Mouse (Mus musculus) heart, adult 8-10 months (tissue): ENCODE results near the gene 1700125H20Rik. TPM values are rescaled to one million over a fixed set of nuclear protein-coding genes. Genes with fewer than 3 reads are reported as not detected.
"Not testable (repeated sequence)": the region's sequence is repeated elsewhere in the genome, so short reads cannot be mapped to it uniquely, and the experiment has no call there.

Experiments used
- DNase-seq: peaks from one replicate; pipeline ENCODE4 v3.0.0; 2022; ENCODE audit warnings: low spot score
- total RNA-seq, 4 experiments: library from RNA; stranded (reverse); gene quantifications; 2 replicates each; pipeline ENCODE4 v1.2.4; 2022

1700125H20Rik gene
- total RNA-seq = not detected

DNA sequence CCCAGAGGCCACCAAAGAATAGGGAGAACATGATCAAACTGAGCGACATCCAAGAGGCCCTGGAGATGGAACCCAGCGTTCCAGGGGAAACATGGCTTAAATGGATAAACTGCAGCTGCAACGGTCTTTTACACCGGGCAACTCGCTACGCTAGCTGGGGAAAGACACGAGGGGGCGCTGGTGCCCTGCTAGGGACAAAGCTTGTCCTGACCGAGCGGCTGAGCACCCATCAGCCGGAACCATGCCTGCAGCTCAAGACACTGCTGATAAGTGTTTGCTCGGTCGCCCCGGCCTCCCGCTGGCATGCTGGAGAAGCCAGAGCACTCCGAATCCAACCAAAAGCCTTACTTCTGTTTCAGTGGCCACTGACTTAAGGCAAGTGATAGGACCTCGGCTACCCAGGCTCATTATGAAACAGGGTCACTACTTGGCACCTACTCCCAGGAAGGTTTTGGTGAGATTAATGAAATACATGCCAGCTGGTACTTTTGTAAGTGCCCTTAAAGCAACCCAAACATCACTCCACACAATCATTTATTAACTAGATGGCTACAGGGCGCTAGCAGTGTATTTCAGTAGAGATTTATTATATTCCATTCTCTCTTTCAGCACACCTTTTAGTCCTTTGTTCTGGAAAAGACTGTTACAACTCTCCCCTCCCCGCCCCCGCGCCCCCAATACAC is at the start of gene 1700125H20Rik:
Gene 1700125H20Rik, plus strand, starts transcription at position 347 of the 683 bp plus-strand sequence.
- peak; percentile 80 for DNase-seq

DNA sequence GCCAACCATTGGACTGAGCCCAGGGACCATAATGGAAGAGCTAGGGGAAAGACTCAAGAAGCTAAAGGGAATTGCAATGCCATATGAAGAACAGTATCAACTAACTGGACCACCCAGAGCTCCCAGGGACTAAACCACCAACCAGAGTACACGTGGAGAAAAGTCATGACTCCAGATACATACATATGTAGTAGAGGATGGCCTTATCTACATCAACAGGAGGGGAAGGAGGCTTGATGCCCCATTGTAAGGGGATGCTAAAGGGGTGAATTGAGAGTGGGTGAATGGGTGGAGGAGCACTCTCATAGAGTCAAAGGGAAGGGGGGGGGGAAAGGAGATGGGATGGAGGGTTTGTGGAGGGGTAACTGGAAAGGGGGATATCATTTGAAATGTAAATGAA is 48.1 kb upstream of the 1700125H20Rik start:
- DNase-seq = no peak

DNA sequence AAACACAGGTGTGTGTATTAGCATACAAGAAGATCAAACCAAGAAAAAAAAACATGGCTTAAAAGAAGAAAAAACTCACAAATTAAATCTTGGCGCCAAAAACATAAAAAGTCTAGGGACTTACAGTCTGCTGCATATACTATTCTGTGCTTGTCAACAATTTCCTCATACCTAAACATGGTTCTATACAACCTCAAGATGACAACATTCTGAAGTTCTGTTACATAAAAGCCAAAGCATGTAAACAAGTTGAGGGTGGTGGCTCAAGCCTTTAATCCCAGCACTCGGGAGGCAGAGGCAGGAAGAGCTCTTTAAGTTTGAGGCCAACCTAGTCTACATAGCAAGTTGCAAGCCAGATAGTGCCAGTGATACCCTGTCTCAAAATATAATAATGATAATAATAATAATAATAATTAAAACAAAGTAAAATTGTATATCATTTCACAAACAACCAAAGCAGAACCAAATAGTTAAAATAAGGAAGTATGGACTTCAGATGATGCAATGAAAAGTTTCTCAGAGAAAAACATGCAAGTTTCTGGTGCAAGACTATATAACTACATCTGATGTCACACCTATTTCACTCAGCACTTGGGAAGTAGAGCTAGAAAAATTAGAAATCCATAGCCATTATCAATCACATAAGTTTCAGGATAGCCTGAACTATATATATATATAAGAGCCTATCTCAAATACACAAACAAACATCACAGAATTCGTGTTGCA is 46.8 kb upstream of the 1700125H20Rik start:
- no peak for DNase-seq

DNA sequence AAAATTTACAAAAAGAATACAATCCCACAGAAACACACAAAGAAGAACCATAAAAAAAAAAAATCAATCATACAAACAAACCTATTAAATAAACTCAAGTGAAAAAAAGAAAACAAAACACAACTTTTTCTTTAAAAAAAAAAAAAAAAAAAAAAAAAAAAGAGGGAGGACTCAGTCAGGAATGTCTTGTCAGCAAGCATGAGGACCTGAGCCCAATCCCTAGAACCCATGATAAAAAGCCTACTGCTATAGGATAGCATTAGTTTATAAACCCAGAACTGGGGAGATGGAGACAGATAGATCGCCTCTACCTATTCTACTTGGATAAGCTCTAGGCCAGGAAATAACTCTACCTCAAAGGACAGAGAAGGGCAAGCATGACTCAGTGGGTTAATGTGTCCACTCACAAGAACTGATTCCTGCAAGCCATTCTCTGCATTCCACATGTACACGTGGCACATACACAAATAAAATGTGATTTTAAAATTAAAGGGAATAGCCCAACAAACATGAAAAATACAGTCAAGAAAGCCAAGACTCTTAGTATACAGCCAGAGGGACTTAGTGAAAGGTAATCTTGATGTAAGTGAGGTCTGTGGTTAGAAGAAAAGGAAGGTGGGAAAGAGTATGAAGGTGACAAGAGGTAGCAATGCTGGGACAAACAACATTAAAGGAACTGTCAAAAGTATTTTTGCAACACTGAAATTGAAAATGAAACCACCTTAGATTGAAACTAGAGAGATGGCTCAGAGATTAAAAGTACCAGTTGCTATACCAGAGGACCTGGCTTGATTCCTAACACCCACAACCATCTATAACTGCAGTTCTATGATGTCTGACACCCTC is 43.7 kb upstream of the 1700125H20Rik start:
- DNase-seq = no peak

DNA sequence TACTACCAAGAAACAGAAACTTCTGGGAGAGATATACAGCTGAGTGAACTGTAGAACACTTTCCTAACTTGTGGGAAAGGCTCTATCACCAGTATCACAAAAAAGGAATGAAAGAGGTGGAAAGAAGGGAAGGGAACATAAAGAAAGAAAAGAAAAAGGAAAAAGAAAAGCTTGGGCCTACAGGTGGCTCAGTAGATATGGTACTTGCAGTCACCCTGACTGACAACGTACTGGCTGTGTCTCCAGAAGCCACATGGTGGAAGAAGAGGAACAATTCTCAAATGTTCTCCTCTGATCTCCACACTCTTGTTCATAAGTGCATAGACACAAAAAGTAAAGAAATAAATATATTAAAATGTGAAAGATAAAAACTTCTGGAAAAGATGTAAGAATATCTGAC is 41.3 kb upstream of the 1700125H20Rik start:
- no peak for DNase-seq

DNA sequence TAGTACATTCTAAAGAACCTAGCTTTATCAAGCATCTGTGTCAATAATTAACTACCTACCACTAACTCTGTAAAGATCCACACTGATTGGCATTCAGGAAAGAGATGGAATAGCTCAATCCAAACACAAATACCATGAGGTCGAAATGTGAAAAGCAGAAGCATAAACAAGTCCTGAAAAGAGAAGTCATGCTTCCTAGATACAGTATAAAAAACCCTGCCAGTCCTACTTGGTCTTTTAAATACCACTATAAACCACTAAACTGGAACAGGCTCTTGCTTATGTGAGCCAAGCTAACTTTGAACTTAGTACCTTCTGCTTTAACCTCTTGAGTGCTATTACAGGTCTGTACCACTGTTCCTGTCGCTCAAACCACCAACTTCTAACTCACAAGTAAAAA is 38.7 kb upstream of the 1700125H20Rik start:
- DNase-seq = no peak

DNA sequence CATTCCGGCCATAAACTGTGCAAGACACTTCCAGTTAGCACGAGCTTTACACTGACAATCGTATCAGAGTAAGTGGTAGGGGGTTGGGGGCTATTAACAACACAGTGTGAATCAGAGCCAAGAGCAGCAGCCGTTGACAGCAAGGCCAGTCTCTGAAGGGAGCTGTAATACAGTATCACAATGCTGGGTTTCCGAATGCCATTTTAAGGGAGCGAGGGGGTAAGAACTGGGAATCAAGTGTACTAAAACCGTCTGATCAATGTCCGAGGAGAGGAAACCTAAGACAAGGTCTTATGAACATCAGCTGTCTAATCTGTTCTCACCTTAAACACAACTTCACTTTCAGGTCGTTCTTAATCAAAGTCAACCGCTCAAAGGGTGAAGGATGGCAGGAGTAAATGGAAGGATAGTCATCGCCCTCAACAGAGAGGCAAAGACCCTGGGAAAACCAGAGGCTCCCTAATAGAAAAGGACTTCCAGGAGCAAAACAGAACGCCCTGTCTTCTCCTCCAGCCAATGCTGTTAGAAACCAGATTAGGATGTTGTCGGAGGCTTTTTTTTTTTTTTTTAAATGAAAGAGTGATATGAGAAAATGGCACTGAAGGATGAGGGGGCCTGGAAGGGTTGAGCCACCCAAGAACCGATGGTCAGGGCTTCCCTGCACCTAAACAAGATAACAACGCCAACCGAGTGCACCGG is 31.3 kb upstream of the 1700125H20Rik start:
- no peak for DNase-seq

DNA sequence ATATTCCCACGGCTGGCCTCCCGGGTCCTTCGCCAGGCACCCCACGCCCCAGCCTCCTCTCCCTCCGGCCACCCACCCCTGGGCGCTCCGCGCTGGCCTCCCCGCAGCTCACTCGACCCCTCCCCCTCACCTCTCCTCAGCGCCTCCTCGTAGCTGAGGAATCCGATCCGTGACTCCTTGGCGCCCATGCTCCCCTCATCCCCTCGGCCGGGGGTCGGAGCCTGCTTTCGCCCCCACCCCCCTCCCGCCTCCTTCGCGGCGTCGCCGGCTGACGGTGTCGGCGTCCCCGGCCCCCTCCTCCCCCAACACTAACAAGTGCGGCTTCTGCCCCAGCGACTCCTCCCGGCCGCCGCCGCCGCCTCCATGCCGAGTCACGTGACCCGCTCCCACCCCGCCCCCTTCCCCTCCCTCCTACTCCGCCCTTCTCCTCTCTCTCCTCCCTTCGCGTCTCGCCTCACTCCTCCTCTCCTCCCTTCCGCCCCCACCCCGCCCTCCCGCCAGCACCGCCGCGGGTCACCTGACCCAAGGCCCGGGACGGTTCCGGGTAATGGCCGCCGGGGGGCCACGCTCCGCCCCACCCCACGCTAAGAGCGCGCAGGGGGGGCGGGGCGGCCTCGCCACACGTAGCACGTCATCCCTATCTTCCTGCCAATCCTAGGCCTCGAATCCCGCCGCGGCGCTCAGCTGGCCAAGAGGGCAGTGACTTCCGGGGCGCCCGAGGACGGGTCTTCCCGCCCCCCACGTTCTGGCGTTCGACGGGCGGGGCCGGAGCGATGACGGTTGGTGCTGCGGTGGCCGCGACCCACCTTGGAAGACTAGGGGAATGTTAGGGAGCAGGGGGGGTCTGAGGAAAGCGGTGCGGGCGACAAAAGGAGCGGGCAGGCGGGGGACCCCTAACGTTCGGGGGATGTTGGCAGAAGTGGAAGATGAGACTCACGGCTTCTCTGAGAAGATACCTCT is 30.3 kb upstream of the 1700125H20Rik start, which contains the start of gene Usp32:
Gene Usp32, minus strand, starts transcription at position 581 of the 960 bp plus-strand sequence.
- peak; percentile 94 for DNase-seq

DNA sequence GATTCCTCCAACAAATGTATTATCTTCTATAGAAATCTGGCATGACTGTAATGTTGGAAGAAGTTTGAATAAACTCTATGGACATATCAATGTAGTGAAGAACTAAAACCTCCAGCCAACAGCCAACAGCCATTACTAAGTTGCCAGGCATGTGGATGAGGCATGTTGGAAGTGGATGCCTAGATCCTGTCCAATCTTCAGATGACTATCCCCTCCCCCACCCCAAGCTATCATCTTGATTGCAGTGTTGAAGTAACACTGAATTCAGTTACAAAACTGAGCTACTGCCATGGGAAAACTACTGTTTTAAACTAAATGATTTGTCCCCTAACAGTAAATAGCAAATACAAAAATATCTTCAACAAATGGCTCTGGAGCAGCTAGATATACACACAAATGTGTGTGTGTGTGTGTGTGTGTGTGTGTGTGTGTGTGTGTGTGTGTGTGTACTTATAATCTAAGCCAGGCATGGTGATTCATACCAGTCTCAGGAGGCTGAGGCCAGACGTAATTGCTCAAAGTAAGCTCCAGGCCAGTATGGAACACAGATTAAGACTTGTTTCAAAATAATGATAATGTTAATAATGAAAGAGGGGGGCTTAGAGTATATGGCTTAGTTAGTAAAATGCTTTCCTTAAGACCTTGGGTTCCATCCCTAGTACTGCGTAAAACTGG is 17.8 kb upstream of the 1700125H20Rik start:
- DNase-seq = no peak

DNA sequence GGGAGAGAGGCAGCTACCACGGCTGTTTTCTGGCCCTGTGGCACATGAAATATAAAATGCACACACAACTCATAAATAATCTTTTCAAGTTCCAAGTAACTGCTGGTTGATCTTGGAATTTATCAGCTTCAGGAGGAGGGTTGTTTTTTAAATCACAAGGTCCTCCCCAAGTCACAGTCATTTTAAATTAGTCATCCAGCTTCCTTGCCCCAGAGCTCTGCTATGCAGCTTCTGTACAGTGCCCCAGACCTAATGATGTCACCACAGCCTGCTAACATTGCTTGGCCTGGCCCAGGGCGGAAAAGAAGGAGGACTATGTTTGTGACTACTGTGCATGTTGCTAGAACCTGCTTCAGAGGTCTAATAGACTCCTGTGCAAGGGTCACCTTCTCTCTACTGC is 12.9 kb upstream of the 1700125H20Rik start:
- no peak for DNase-seq

DNA sequence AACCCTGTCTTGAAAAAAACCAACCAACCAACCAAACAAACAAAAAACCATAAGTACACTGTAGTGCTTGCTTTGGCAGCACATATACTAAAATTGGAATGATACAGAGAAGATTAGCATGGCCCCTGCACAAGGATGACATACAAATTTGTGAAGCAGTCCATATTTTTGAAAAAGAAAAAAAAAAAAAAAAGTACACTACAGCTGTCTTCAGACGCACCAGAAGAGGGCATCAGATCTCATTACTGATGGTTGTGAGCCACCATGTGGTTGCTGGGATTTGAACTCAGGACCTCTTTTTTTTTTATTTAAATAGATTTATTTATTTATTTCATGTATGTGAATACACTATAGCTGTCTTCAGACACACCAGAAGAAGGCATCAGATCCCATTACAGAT is 7.2 kb upstream of the 1700125H20Rik start:
- not testable (repeated sequence) for DNase-seq

DNA sequence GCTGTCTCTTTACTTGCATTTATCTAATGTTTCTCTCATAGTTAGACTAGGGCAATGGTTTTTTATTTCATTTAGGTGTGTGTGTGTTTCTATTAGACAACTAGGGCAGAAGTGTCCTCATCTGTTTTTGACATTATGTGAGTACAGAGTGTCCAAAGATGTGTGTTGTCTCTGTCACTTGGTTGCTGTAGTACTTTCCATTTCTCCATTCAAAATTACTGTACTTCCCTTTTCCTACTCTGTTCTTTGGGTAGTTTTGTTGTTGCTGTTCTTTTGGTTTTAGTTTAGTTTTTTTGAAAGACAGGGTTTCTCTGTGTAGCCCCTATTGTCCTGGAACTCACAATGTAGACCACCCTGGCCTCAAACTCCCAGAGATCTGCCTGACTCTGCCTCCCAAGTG is 5.8 kb upstream of the 1700125H20Rik start:
- DNase-seq = no peak

DNA sequence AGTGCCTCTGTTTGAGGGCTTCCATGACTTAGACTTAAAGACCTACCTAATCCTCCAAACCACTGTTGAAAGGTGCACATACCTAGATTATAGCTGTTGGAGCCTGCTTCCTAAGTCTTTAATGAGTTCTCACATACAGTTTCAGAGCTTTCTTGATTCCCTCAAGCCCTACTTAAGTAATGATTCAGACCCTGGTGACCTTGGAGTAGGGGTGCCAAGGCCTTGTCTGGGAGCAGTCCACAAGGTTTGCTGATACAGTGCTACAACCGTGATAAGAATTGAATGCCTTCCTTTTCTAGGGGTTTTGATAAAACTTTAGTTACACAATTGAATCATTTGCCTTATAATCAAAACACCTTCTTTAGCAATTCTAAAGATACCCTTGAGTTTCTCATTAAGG is 2.7 kb upstream of the 1700125H20Rik start:
- DNase-seq = no peak

DNA sequence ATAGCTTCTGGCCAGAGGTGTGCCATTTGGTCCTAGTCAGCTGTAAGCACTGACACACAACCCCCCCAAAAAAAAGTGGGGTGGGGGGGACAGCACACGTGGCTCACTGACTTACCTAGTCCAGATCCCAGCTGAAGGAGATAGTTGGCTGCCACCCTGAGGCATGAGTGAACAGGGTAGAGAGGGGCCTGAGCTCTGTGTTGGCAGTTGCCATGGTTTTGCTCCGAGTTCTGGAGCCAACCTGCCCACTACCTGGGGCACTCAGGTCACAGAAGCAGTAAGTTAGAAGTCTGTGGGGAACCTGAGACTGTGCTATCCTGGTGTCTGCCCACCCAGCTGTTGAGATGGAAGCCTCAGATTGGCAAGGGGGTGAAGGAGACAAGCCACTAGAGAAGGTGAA is 629 bp downstream of the 1700125H20Rik start:
- no peak for DNase-seq

DNA sequence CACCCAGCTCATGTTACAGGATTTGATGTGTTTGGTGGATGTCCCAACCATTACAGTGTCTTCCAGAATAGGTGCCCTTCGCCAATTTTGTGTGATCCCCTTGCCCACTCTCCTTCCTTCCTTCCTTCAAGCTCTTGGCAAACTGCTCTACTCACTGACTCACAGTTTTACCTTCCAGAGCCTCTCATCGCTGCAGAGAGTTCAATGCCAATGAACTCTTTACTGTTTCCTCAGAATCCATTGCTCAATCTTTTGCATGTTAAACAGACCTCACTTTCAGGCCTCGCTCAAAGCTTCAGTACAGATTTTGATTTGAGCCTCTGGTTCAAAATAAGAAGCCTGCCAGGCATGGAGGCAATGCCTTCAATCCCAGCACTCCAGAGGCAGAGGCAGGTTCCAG is 5.7 kb downstream of the 1700125H20Rik start:
- no peak for DNase-seq

DNA sequence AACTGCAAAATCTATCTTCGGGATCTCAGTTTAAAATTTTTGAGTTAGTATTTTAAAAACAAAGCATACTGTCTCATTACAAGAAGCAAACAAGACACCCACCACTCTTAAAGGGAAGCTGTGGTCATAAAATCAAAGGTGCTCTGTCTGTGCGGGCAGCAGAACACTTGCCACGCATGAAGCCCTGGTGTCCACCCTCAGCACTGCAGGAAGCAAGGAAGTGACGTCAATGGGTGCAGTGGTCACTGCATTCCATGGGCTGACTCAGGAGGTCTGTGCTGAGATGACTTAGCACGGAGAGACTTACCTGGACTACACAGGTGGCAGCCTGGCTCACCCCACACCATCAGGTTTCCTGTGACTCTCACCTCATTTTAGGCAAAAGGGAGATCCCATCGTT is 7.6 kb downstream of the 1700125H20Rik start:
- no peak for DNase-seq

DNA sequence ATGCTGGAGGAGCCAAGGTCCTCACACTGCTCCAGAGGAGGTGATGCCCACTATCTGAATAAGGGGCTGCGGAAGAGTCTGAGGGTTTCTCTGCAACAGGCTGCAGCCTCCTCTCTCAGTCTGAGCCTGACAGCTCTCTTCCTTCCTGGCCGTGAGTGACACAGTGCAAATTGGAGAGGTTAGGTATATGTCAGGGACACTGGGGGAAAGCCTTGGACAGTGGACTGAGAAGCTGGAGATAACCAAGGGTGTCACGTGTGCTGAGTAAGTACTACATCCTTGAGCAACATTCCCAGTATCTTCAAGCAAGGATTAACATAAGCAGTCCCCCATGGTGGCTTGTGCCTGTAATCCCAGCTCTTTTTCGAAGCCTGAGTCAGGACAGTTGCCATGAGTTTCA is 8.2 kb downstream of the 1700125H20Rik start:
- no peak for DNase-seq

DNA sequence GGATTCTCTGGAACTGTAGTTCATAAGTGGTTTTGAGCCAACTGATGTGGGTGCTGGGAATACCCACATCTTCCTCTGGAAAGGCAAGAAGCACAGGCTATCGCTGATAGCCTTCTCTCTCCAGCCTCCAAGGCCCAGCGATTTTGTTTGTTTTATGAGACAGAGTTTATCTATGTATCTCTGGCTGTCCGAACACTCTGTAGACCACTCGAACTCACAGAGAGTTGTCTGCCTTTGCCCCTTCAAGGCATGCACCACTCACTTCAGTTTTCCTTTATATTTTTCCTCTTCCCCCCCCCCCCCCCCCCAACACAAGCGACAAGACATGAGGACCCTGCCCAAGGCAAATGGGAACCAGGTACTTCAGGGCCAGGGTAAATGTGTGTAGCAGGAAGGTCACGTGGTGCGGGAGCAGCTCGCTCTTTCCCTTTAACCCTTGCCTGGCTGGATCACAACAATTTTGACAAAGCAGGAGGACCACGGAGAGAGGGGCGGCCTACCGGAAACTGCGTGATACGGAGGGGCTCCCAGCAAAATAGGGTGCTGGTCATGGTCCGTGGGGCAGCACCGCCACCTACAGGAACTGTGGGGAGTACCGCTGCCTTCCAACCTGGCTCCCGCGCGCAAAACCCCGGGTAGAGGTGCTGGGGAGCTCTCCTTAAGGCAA is 12.5 kb downstream of the 1700125H20Rik start:
- peak; percentile 28 for DNase-seq

DNA sequence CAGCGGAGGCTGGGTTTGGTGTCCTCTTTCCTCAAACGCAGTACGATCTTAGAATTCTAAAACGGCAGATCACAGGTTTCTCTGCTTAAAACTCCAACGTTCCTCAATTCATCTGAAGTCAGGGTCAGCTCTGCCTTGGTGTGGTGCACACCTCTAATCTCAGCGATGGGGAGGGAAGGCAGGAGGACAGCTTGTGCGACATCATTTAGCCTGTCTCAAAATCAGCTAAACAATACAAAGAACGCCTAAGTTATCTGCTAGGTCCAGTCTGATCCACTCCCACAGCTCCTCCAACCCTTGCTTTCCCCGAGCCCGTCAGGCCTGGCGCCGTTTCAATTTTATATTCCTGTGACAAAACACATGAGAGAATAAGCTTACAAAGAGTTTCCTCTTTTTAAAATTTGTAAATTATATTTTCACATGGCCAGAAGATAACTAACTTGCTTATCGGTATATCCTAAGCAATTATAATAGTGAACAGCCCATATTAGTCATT is 13.1 kb downstream of the 1700125H20Rik start:
- no peak for DNase-seq
